Mouse (Mus musculus): ENCODE data around the gene Cacna1c. TPM values are rescaled to one million over a fixed set of nuclear protein-coding genes. Genes with fewer than 3 reads are reported as not detected.

Cacna1c gene
- polyA plus RNA-seq, 1 experiment from 2014 or later: 0.23 TPM

DNA sequence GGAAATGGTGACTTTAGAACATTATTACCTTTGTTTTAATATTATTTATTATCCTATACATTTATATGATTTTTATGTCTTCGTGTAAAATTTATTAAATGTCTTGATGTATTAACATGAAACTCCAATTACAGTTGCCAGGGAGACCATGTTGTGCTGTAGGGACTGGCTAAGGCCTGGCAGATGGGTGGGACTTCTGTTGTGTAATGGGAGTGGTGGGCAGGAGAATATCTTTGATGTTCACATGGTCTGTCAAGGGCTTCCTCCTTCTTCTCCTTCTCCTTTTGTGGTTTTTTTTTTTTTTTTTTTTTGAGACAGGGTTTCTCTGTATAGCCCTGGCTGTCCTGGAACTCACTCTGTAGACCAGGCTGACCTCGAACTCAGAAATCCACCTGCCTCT is 363.6 kb downstream of the Cacna1c start:
- TF ChIP-seq EP300 (IDR thresholded peaks at IDR 0.05; ENCODE audit: low read depth) (no peak), CTCF (IDR thresholded peaks at IDR 0.05; ENCODE audit: low read depth) (no peak)
- Histone ChIP-seq H3K9me3 (ENCODE audit: low read length) (no peaks in the 10 kb centered on the region), H3K36me3 (replicated peaks; ENCODE audit: insufficient read depth, low read length) (no peaks in the 10 kb centered on the region), H3K4me3 (ENCODE audit: low read depth, low read length) (no peak overlapping the region), H3K27me3 (ENCODE audit: insufficient read depth, low read length) (no peaks in the 10 kb centered on the region), H3K27ac (ENCODE audit: low read depth) (no peak overlapping the region), H3K9ac (replicated peaks) (no peak overlapping the region), H3K4me1 (ENCODE audit: insufficient read depth) (0 out of 2 replicates have a peak, but pooled peaks cover 6% of the 10 kb centered on the region), H3K4me2 (ENCODE audit: low read depth, low read length) (no peak overlapping the region)
- WGBS (ENCODE audit: insufficient replicate concordance): 57% methylated on average over 2 of the region's 2 CpGs
- DNase-seq (no peak), ATAC-seq (peak; percentile 30; the same call in 1 of the 2 replicates)

DNA sequence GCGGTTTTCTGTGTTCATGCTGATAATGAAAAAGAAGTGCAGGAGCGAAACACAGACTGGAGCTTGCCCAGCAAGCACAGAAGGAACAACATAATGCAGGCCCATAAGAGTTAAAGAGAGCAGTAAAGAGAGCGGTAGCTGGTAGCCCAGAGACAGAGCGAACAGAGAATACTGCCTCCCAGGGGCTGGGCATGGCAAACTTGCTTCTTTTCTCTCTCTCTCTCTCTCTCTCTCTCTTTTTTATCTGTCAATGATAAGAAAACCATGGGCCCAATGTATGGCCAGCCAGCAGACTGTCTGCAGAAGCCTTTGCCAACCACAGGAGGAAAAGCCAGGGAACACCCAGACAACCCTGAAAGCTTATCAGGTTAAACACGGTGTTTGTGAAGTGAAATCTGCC is 365.4 kb downstream of the Cacna1c start:
- H3K4me2 ChIP-seq (ENCODE audit: low read depth, low read length): no peak overlapping the region

DNA sequence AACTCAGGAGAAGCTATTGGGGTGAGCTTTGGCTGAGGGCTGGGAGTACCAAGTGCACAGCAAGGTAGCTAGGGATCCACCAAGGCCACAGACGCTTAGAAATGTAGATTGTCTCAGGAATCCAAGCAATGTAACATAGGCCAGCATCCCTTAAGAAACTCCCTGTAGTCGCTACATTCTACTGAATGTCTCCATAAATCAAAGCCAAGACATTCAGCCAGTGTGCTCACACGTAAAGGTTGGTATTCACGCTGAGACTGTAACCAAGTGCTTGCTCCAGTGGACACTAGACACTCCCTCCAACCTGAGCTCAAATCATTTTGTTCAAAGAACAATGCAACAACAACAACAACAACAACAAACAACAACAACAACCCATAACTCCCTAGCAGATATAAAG is 368.0 kb downstream of the Cacna1c start:
- 81% methylated on average over 4 of the region's 4 CpGs for WGBS (ENCODE audit: insufficient replicate concordance)
- no peak for TF ChIP-seq CTCF (IDR thresholded peaks at IDR 0.05; ENCODE audit: low read depth)
- no peak for TF ChIP-seq EP300 (IDR thresholded peaks at IDR 0.05; ENCODE audit: low read depth)
- Histone ChIP-seq H3K9ac (replicated peaks) (no peak overlapping the region), H3K9me3 (ENCODE audit: low read length) (no peaks in the 10 kb centered on the region), H3K27me3 (ENCODE audit: insufficient read depth, low read length) (no peaks in the 10 kb centered on the region), H3K4me3 (ENCODE audit: low read depth, low read length) (no peak overlapping the region), H3K27ac (ENCODE audit: low read depth) (no peak overlapping the region), H3K4me2 (ENCODE audit: low read depth, low read length) (no peak overlapping the region), H3K36me3 (replicated peaks; ENCODE audit: insufficient read depth, low read length) (no peaks in the 10 kb centered on the region), H3K4me1 (ENCODE audit: insufficient read depth) (0 out of 2 replicates have a peak, but pooled peaks cover 4% of the 10 kb centered on the region)
- DNase-seq (no peak), ATAC-seq (no peak)

More for the DNA sequence above, 365.4 kb downstream of the Cacna1c start:
- no peaks in the 10 kb centered on the region for H3K27me3 ChIP-seq (ENCODE audit: insufficient read depth, low read length)
- H3K27ac ChIP-seq (ENCODE audit: low read depth): no peak overlapping the region
- H3K9me3 ChIP-seq (ENCODE audit: low read length): no peaks in the 10 kb centered on the region
- WGBS (ENCODE audit: insufficient replicate concordance): 48% methylated on average over 5 of the region's 5 CpGs
- 0 out of 2 replicates have a peak, but pooled peaks cover 4% of the 10 kb centered on the region for H3K4me1 ChIP-seq (ENCODE audit: insufficient read depth)
- no peak overlapping the region for H3K9ac ChIP-seq (replicated peaks)
- ATAC-seq (peak; percentile 84), DNase-seq (no peak)
- H3K4me3 ChIP-seq (ENCODE audit: low read depth, low read length): no peak overlapping the region
- no peak for TF ChIP-seq CTCF (IDR thresholded peaks at IDR 0.05; ENCODE audit: low read depth)
- peak; percentile 60; the same call in 1 of the 2 replicates for TF ChIP-seq EP300 (IDR thresholded peaks at IDR 0.05; ENCODE audit: low read depth)
- no peaks in the 10 kb centered on the region for H3K36me3 ChIP-seq (replicated peaks; ENCODE audit: insufficient read depth, low read length)

DNA sequence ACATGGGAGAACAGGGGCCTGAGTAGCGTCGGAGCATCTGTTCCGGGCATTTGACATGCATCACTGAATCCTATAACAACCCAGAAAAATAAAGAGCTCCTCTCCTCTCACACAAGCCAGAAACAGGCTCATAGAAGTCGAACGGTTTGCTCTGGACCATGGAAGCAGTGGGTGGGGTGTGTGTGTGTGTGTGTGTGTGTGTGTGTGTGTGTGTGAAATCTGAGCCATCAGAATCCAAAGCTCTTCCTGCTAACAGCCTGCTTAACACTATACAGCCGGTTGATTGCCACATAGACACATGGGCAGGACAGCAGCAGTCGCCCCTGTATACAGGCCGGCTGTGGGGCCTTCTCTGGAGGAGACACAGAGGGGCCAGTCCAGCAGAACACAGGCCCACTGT is 368.7 kb downstream of the Cacna1c start:
- Histone ChIP-seq H3K9me3 (ENCODE audit: low read length) (no peaks in the 10 kb centered on the region), H3K9ac (replicated peaks) (no peak overlapping the region), H3K4me3 (ENCODE audit: low read depth, low read length) (no peak overlapping the region), H3K4me1 (ENCODE audit: insufficient read depth) (0 out of 2 replicates have a peak, but pooled peaks cover 4% of the 10 kb centered on the region), H3K27ac (ENCODE audit: low read depth) (no peak overlapping the region), H3K36me3 (replicated peaks; ENCODE audit: insufficient read depth, low read length) (no peaks in the 10 kb centered on the region), H3K4me2 (ENCODE audit: low read depth, low read length) (no peak overlapping the region), H3K27me3 (ENCODE audit: insufficient read depth, low read length) (no peaks in the 10 kb centered on the region)
- no peak for TF ChIP-seq CTCF (IDR thresholded peaks at IDR 0.05; ENCODE audit: low read depth)
- TF ChIP-seq EP300 (IDR thresholded peaks at IDR 0.05; ENCODE audit: low read depth): no peak
- DNase-seq: no peak
- no peak for ATAC-seq
- WGBS (ENCODE audit: insufficient replicate concordance): 79% methylated on average over 8 of the region's 8 CpGs

DNA sequence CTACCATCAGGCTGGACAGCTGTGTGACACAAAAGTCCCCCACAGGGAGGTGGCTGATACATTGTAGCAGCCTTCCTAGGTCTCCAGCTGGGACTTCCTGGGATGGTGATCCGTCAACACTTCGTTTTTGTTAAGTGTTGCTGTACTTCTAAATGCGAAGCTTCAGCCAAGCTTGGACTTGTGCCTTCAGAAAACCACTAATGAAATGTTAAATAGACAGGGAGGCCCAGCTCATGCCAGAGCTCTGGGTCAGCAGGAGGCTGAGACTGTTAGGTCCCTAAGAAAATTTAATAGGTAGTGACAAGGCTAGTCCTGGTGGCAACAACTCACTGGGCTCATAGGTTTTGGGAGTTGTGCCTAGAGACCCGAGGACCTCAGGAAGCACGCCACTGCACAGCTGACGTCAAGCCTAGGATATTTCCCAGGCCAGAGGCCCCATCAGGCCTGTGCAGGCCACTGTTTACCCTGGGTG is 370.8 kb downstream of the Cacna1c start:
- Histone ChIP-seq H3K27ac (ENCODE audit: low read depth) (no peak overlapping the region), H3K36me3 (replicated peaks; ENCODE audit: insufficient read depth, low read length) (no peaks in the 10 kb centered on the region), H3K9me3 (ENCODE audit: low read length) (no peaks in the 10 kb centered on the region), H3K4me2 (ENCODE audit: low read depth, low read length) (no peak overlapping the region), H3K27me3 (ENCODE audit: insufficient read depth, low read length) (no peaks in the 10 kb centered on the region), H3K9ac (replicated peaks) (no peak overlapping the region), H3K4me1 (ENCODE audit: insufficient read depth) (no peaks in the 10 kb centered on the region), H3K4me3 (ENCODE audit: low read depth, low read length) (no peak overlapping the region)
- no peak for DNase-seq
- WGBS (ENCODE audit: insufficient replicate concordance): 75% methylated on average over 6 of the region's 6 CpGs
- no peak for ATAC-seq
- TF ChIP-seq CTCF (IDR thresholded peaks at IDR 0.05; ENCODE audit: low read depth): no peak
- no peak for TF ChIP-seq EP300 (IDR thresholded peaks at IDR 0.05; ENCODE audit: low read depth)

GRCm38 (mm10) chr6:118821536-118821935 is 374.7 kb downstream of the Cacna1c start:
- ATAC-seq (no peak), DNase-seq (no peak)
- Histone ChIP-seq H3K4me3 (ENCODE audit: low read depth, low read length) (no peak overlapping the region), H3K4me1 (ENCODE audit: insufficient read depth) (no peaks in the 10 kb centered on the region), H3K9me3 (ENCODE audit: low read length) (no peaks in the 10 kb centered on the region), H3K36me3 (replicated peaks; ENCODE audit: insufficient read depth, low read length) (no peaks in the 10 kb centered on the region), H3K27me3 (ENCODE audit: insufficient read depth, low read length) (no peaks in the 10 kb centered on the region), H3K4me2 (ENCODE audit: low read depth, low read length) (no peak overlapping the region), H3K27ac (ENCODE audit: low read depth) (no peak overlapping the region), H3K9ac (replicated peaks) (no peak overlapping the region)
- no peak for TF ChIP-seq CTCF (IDR thresholded peaks at IDR 0.05; ENCODE audit: low read depth)
- TF ChIP-seq EP300 (IDR thresholded peaks at IDR 0.05; ENCODE audit: low read depth): no peak
- 71% methylated on average over 5 of the region's 5 CpGs for WGBS (ENCODE audit: insufficient replicate concordance)

Measured in liver, postnatal 0 days (tissue).